Mouse (Mus musculus): ENCODE measurements at regions not wholly inside any gene's neighbourhood (a gene's known extent, or its start where the extent isn't known, plus 50 kb on each side); places are given as distances from the start of the nearest gene placed in this dataset.
"Not testable (repeated sequence)": the region's sequence is repeated elsewhere in the genome, so short reads cannot be mapped to it uniquely, and the experiment has no call there.

DNA sequence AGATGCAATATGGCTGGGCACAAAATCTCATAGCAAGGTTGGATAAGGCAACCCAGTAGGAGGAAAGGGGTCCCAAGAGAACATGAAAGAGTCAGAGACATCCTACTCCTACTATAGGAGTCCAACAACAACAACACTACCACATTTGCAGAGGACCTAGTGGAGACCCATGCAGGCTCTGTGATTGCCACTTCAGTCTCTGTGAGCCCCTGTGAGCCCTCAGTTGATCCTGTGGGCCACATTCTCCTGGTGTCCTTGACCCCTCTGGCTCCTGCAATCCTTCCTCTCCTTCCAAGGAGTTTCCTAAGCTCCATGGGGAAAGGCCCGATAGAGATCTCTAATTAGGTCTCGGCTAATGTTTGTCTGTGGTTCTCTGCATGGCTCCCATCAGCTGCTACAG lies 72.3 kb upstream of the Sh3gl3 start:
- Histone ChIP-seq H3K27ac (no peak overlapping the region), H3K9me3 (replicated peaks) (no peaks in the 10 kb centered on the region), H3K4me3 (no peak overlapping the region), H3K4me1 (no peaks in the 10 kb centered on the region), H3K9ac (no peak overlapping the region), H3K4me2 (no peak overlapping the region), H3K36me3 (no peaks in the 10 kb centered on the region), H3K27me3 (replicated peaks) (no peaks in the 10 kb centered on the region)
- WGBS (ENCODE audit: insufficient replicate concordance): 76% methylated on average over 2 of the region's 2 CpGs
- ATAC-seq: no peak

GRCm38 (mm10) chr7:82105631-82106030 lies 68.0 kb upstream of the Sh3gl3 start:
- H3K27ac ChIP-seq: no peak overlapping the region
- H3K9me3 ChIP-seq (replicated peaks): no peaks in the 10 kb centered on the region
- no peak overlapping the region for H3K9ac ChIP-seq
- no peak overlapping the region for H3K4me2 ChIP-seq
- no peaks in the 10 kb centered on the region for H3K4me1 ChIP-seq
- H3K4me3 ChIP-seq: no peak overlapping the region
- 64% methylated on average over 5 of the region's 5 CpGs for WGBS (ENCODE audit: insufficient replicate concordance)
- H3K27me3 ChIP-seq (replicated peaks): no peaks in the 10 kb centered on the region
- ATAC-seq: no peak
- H3K36me3 ChIP-seq: no peaks in the 10 kb centered on the region

DNA sequence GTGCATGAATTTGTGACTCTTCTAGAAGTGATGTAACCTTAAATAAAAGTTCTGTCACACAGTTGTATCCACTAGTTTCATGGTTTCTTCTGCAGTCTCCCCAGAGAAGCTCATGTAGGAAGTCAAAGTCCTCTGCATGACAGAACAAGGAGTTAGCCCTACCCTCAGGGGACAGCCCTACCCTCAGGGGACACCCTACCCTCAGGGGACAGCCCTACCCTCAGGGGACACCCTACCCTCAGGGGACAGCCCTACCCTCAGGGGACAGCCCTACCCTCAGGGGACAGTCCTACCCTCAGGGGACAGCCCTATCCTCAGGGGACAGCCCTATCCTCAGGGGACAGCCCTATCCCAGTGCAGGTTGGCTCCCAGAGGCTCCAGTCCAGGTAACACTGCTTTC lies 64.5 kb upstream of the Sh3gl3 start:
- not testable (repeated sequence) for H3K27ac ChIP-seq; H3K9me3 ChIP-seq (replicated peaks); H3K27me3 ChIP-seq (replicated peaks); H3K36me3 ChIP-seq; H3K4me3 ChIP-seq; H3K9ac ChIP-seq; ATAC-seq; H3K4me2 ChIP-seq; H3K4me1 ChIP-seq

GRCm38 (mm10) chr7:82109550-82109949 lies 64.1 kb upstream of the Sh3gl3 start:
- no peak overlapping the region for H3K27ac ChIP-seq
- no peak overlapping the region for H3K4me3 ChIP-seq
- no peak overlapping the region for H3K9ac ChIP-seq
- H3K9me3 ChIP-seq (replicated peaks): no peaks in the 10 kb centered on the region
- H3K27me3 ChIP-seq (replicated peaks): no peaks in the 10 kb centered on the region
- no peaks in the 10 kb centered on the region for H3K36me3 ChIP-seq
- ATAC-seq: no peak
- H3K4me1 ChIP-seq: no peaks in the 10 kb centered on the region
- 52% methylated on average over 5 of the region's 5 CpGs for WGBS (ENCODE audit: insufficient replicate concordance)
- H3K4me2 ChIP-seq: no peak overlapping the region

- no peak overlapping the region for H3K4me2 ChIP-seq
- no peaks in the 10 kb centered on the region for H3K9me3 ChIP-seq (replicated peaks)
- H3K4me1 ChIP-seq: no peaks in the 10 kb centered on the region
- no peak overlapping the region for H3K27ac ChIP-seq
- H3K4me3 ChIP-seq: no peak overlapping the region
- H3K9ac ChIP-seq: no peak overlapping the region
- WGBS (ENCODE audit: insufficient replicate concordance): 56% methylated on average over 8 of the region's 8 CpGs
- ATAC-seq: no peak
- H3K27me3 ChIP-seq (replicated peaks): no peaks in the 10 kb centered on the region
- H3K36me3 ChIP-seq: no peaks in the 10 kb centered on the region
Observed at GRCm38 (mm10) chr7:82109977-82110376, 63.7 kb upstream of the Sh3gl3 start.

DNA sequence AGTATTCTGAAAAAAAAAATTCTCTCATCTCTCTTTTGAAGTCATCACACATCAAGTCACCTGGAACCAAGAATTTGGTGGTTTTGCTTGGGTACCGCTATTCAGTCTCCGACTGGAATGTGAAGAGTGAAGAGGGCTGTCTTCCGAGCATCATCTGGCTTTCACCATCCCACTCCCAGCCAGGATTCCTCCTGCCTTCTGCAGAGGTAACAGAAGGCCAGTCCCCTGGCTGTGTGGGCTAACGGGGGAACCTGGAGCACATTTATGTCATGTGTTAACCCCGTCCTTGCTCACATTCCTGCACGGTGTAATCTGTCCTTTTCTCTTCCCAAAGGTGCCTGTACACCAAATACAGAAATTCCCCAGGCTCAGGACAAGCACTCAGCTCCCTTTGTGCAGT lies 61.6 kb upstream of the Sh3gl3 start:
- H3K36me3 ChIP-seq: no peaks in the 10 kb centered on the region
- H3K4me1 ChIP-seq: no peaks in the 10 kb centered on the region
- no peaks in the 10 kb centered on the region for H3K27me3 ChIP-seq (replicated peaks)
- no peak overlapping the region for H3K27ac ChIP-seq
- no peaks in the 10 kb centered on the region for H3K9me3 ChIP-seq (replicated peaks)
- 56% methylated on average over 6 of the region's 6 CpGs for WGBS (ENCODE audit: insufficient replicate concordance)
- no peak overlapping the region for H3K4me3 ChIP-seq
- no peak for ATAC-seq
- H3K9ac ChIP-seq: no peak overlapping the region
- H3K4me2 ChIP-seq: no peak overlapping the region

- Histone ChIP-seq H3K27me3 (replicated peaks) (no peaks in the 10 kb centered on the region), H3K36me3 (no peaks in the 10 kb centered on the region), H3K4me3 (no peak overlapping the region), H3K4me1 (no peaks in the 10 kb centered on the region), H3K4me2 (no peak overlapping the region), H3K27ac (no peak overlapping the region), H3K9me3 (replicated peaks) (no peaks in the 10 kb centered on the region), H3K9ac (no peak overlapping the region)
- 70% methylated on average over 6 of the region's 6 CpGs for WGBS (ENCODE audit: insufficient replicate concordance)
- no peak for ATAC-seq
Observed at GRCm38 (mm10) chr7:82115646-82116045, 58.0 kb upstream of the Sh3gl3 start.

DNA sequence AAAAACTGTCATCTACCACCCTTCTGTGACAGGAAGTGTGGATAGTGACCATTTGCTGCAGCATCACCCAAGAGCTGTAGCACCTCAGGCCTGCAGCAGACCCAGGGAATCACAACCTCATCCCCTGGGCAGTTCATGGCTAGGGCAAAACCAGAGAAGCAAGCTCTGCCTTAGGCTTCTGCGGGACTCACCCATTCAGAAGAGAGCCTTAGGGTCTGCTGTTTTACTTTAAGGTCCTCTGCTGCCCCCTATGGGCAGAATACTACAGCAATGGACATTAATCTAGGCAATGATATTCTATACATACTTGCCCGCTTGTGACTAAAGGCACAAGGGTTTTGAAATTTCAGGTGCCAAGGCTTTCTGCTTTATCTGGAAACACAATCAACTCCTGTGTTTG lies 54.4 kb upstream of the Sh3gl3 start:
- no peak overlapping the region for H3K27ac ChIP-seq

DNA sequence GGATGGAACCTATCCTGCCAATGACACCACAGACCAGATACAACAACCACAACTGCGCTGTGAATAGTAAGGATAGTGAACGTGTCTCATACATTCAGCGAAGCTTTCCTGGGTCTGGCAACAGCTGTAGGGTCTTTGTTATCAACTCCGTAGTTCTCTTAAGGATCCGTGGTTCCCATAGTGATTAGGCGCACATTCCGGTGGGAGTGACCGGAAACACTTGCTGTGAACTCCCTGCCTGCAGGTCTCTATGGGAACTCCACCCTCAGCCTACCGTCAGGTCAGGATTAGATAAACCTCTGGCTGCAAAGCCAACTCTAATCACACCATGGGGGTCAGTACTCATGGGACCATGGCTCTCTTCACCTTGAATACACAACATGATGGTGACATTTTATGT lies 53.8 kb upstream of the Sh3gl3 start:
- H3K9ac ChIP-seq: no peak overlapping the region

More for the DNA sequence above, 54.4 kb upstream of the Sh3gl3 start:
- Histone ChIP-seq H3K4me3 (no peak overlapping the region), H3K4me1 (no peaks in the 10 kb centered on the region), H3K36me3 (no peaks in the 10 kb centered on the region), H3K9me3 (replicated peaks) (no peaks in the 10 kb centered on the region), H3K4me2 (no peak overlapping the region), H3K9ac (no peak overlapping the region), H3K27me3 (replicated peaks) (no peaks in the 10 kb centered on the region)
- ATAC-seq: no peak
- 10% methylated on average over 2 of the region's 2 CpGs for WGBS (ENCODE audit: insufficient replicate concordance)

DNA sequence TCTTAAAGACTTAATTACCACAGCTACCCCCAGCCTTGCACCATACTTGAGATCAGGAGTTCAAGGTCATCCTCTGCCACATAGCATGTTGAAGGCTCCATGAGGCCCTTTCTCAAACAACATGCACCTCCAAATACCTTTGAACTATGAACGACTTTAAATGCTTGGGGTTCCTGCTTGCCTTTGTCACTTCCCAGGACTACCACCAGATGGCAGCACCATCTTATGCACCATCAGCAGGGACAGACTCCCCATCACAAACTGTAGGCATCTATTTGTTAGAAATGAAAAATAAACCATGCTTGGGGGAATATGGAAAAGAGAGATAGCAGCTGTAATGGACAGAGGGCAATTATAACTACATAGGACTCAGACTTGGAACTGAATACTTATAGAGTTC lies 51.9 kb upstream of the Sh3gl3 start:
- H3K4me1 ChIP-seq: no peaks in the 10 kb centered on the region
- H3K27ac ChIP-seq: no peak overlapping the region
- H3K27me3 ChIP-seq (replicated peaks): no peaks in the 10 kb centered on the region
- ATAC-seq: no peak
- 0% methylated on average over 1 of the region's 1 CpGs for WGBS (ENCODE audit: insufficient replicate concordance)
- no peak overlapping the region for H3K4me2 ChIP-seq
- H3K4me3 ChIP-seq: no peak overlapping the region
- H3K9me3 ChIP-seq (replicated peaks): no peaks in the 10 kb centered on the region
- no peaks in the 10 kb centered on the region for H3K36me3 ChIP-seq
- no peak overlapping the region for H3K9ac ChIP-seq

More for the DNA sequence above, 53.8 kb upstream of the Sh3gl3 start:
- Histone ChIP-seq H3K36me3 (no peaks in the 10 kb centered on the region), H3K27ac (no peak overlapping the region), H3K4me2 (no peak overlapping the region), H3K9me3 (replicated peaks) (no peaks in the 10 kb centered on the region), H3K4me3 (no peak overlapping the region), H3K27me3 (replicated peaks) (no peaks in the 10 kb centered on the region), H3K4me1 (no peaks in the 10 kb centered on the region)
- ATAC-seq: no peak
- 31% methylated on average over 9 of the region's 9 CpGs for WGBS (ENCODE audit: insufficient replicate concordance)
